ENCODE assay signal across 32 mouse cellular contexts in genomic region chr11:114300611-114301319, GRCm38 (mm10).
DNase-seq lines count a peak whose midpoint lies in the region; ATAC-seq lines count a peak whose summit lies in the region.
"Had no signal": no experiment of that assay in that cellular context is flagged by ENCODE, and none has a peak within 500 bp of the region (broad histone marks: within the 10 kb centered on the region; RNA-seq: fewer than 3 reads in every experiment).

No protein-coding gene starts in this region.

- H3K4me1 ChIP-seq in hindbrain, embryonic 13.5 days (replicated peaks) = peaks cover 40% of the 10 kb centered on the region
- peaks cover 11% of the 10 kb centered on the region for H3K4me1 ChIP-seq in hindbrain, embryonic 10.5 days (replicated peaks)
- peaks cover 4% of the 10 kb centered on the region; the same call in 1 of the 2 replicates for H3K4me1 ChIP-seq in neural tube, embryonic 11.5 days (ENCODE audit: control insufficient read depth, insufficient read depth, low read length)
- peaks cover 23% of the 10 kb centered on the region for H3K4me1 ChIP-seq in hindbrain, embryonic 15.5 days (replicated peaks)
- peaks cover 22% of the 10 kb centered on the region for H3K4me1 ChIP-seq in neural tube, embryonic 15.5 days
- H3K4me1 ChIP-seq in limb, embryonic 10.5 days = peaks cover 16% of the 10 kb centered on the region
- H3K4me1 ChIP-seq: intestine, embryonic 15.5 days; stomach, embryonic 15.5 days had no signal

- H3K9me3 ChIP-seq in hindbrain, embryonic 13.5 days = no peaks in the 10 kb centered on the region
- H3K9me3 ChIP-seq in hindbrain, embryonic 10.5 days = no peaks in the 10 kb centered on the region
- H3K9me3 ChIP-seq in neural tube, embryonic 11.5 days (ENCODE audit: control insufficient read depth, low read length) = no peaks in the 10 kb centered on the region
- H3K9me3 ChIP-seq in hindbrain, embryonic 15.5 days = no peaks in the 10 kb centered on the region
- no peaks in the 10 kb centered on the region for H3K9me3 ChIP-seq in neural tube, embryonic 15.5 days (replicated peaks)
- no peaks in the 10 kb centered on the region for H3K9me3 ChIP-seq in limb, embryonic 10.5 days (replicated peaks)
- H3K9me3 ChIP-seq: heart, embryonic 13.5 days; intestine, embryonic 15.5 days; limb, embryonic 15.5 days; liver, embryonic 13.5 days; megakaryocyte, embryonic 14.5 days; stomach, embryonic 15.5 days had no signal

- H3K36me3 ChIP-seq in hindbrain, embryonic 13.5 days = no peaks in the 10 kb centered on the region
- no peaks in the 10 kb centered on the region for H3K36me3 ChIP-seq in hindbrain, embryonic 10.5 days
- no peaks in the 10 kb centered on the region for H3K36me3 ChIP-seq in neural tube, embryonic 11.5 days (ENCODE audit: control insufficient read depth, insufficient read depth, low read length)
- H3K36me3 ChIP-seq in hindbrain, embryonic 15.5 days = no peaks in the 10 kb centered on the region
- H3K36me3 ChIP-seq in neural tube, embryonic 15.5 days = no peaks in the 10 kb centered on the region
- no peaks in the 10 kb centered on the region for H3K36me3 ChIP-seq in limb, embryonic 10.5 days
- H3K36me3 ChIP-seq: heart, embryonic 13.5 days; intestine, embryonic 15.5 days; limb, embryonic 15.5 days; liver, embryonic 13.5 days; stomach, embryonic 15.5 days had no signal

- peak overlapping the region; percentile 68 for H3K27ac ChIP-seq in hindbrain, embryonic 13.5 days
- H3K27ac ChIP-seq in hindbrain, embryonic 10.5 days = no peak overlapping the region
- no peak overlapping the region for H3K27ac ChIP-seq in neural tube, embryonic 11.5 days (ENCODE audit: low read depth, low read length)
- H3K27ac ChIP-seq in hindbrain, embryonic 15.5 days (replicated peaks) = no peak overlapping the region
- peak overlapping the region; percentile 23; the same call in 1 of the 2 replicates for H3K27ac ChIP-seq in neural tube, embryonic 15.5 days (replicated peaks)
- no peak overlapping the region for H3K27ac ChIP-seq in limb, embryonic 10.5 days
- H3K27ac ChIP-seq: heart, adult 2 months; heart, embryonic 13.5 days; intestine, embryonic 15.5 days; kidney, postnatal 0 days; limb, embryonic 15.5 days; liver, embryonic 13.5 days; stomach, embryonic 15.5 days had no signal

- H3K4me3 ChIP-seq in hindbrain, embryonic 13.5 days = no peak overlapping the region
- no peak overlapping the region for H3K4me3 ChIP-seq in hindbrain, embryonic 10.5 days
- no peak overlapping the region for H3K4me3 ChIP-seq in neural tube, embryonic 11.5 days (ENCODE audit: low read depth, low read length)
- H3K4me3 ChIP-seq in hindbrain, embryonic 15.5 days = no peak overlapping the region
- no peak overlapping the region for H3K4me3 ChIP-seq in neural tube, embryonic 15.5 days (replicated peaks)
- H3K4me3 ChIP-seq in limb, embryonic 10.5 days = no peak overlapping the region
- H3K4me3 ChIP-seq: heart, adult 2 months; heart, embryonic 13.5 days; intestine, embryonic 15.5 days; limb, embryonic 15.5 days; liver, embryonic 13.5 days; megakaryocyte, embryonic 14.5 days; stomach, embryonic 15.5 days had no signal

- no peak for DNase-seq in hindbrain, embryonic 10.5 days (ENCODE audit: low spot score)
- DNase-seq in neural tube, embryonic 11.5 days (ENCODE audit: low spot score) = no peak
- no peak for DNase-seq in neural tube, embryonic 10.5 days (ENCODE audit: extremely low spot score, low spot score)
- no peak for DNase-seq in limb, embryonic 10.5 days (ENCODE audit: low spot score)
- DNase-seq: adrenal gland, adult 2 months; adrenal gland, postnatal 36 days; B cell, adult 2 months; cerebellum, adult 8-10 months; cerebellum, postnatal 36 days; heart, adult 2 months; heart, postnatal 10 days; kidney, adult 8-10 months; kidney, postnatal 4 days; layer of hippocampus, postnatal 36 days; left cerebral cortex, postnatal 4 days; liver, embryonic 13.5 days; lung, adult 18-20 months; lung, postnatal 4 days; retina, postnatal 1 day; right cerebral cortex, postnatal 25 days had no signal

- 0 out of 2 replicates have a peak, but pooled peaks cover 10% of the 10 kb centered on the region for H3K27me3 ChIP-seq in hindbrain, embryonic 13.5 days
- H3K27me3 ChIP-seq in hindbrain, embryonic 10.5 days (ENCODE audit: insufficient read depth, poor library complexity, severe bottlenecking) = 0 out of 2 replicates have a peak, but pooled peaks cover 5% of the 10 kb centered on the region
- no peaks in the 10 kb centered on the region for H3K27me3 ChIP-seq in neural tube, embryonic 11.5 days (ENCODE audit: control insufficient read depth, insufficient read depth, low read length)
- H3K27me3 ChIP-seq in hindbrain, embryonic 15.5 days = no peaks in the 10 kb centered on the region
- H3K27me3 ChIP-seq in neural tube, embryonic 15.5 days (replicated peaks) = no peaks in the 10 kb centered on the region
- no peaks in the 10 kb centered on the region; the same call in 1 of the 2 replicates for H3K27me3 ChIP-seq in limb, embryonic 10.5 days (ENCODE audit: low read depth, poor library complexity, severe bottlenecking)
- H3K27me3 ChIP-seq: intestine, embryonic 15.5 days; limb, embryonic 15.5 days; liver, embryonic 13.5 days; stomach, embryonic 15.5 days had no signal

- no peak overlapping the region for H3K4me2 ChIP-seq in hindbrain, embryonic 13.5 days
- no peak overlapping the region for H3K4me2 ChIP-seq in neural tube, embryonic 11.5 days (ENCODE audit: low read depth)
- no peak overlapping the region for H3K4me2 ChIP-seq in hindbrain, embryonic 15.5 days
- H3K4me2 ChIP-seq in neural tube, embryonic 15.5 days = no peak overlapping the region
- H3K4me2 ChIP-seq: heart, embryonic 13.5 days; intestine, embryonic 15.5 days; limb, embryonic 15.5 days; liver, embryonic 13.5 days; stomach, embryonic 15.5 days had no signal

- ATAC-seq in hindbrain, embryonic 13.5 days (ENCODE audit: low FRiP score) = peak; percentile 22; the same call in 1 of the 2 replicates
- ATAC-seq in neural tube, embryonic 11.5 days (ENCODE audit: insufficient read depth, low FRiP score, low TSS enrichment) = peak; percentile 35; the same call in 1 of the 2 replicates
- 0 out of 2 replicates have a peak, but pooled peaks have one; percentile 14 for ATAC-seq in hindbrain, embryonic 15.5 days (ENCODE audit: low FRiP score, low read depth)
- no peak for ATAC-seq in neural tube, embryonic 15.5 days (ENCODE audit: low FRiP score)
- no peak for ATAC-seq in cerebellum, adult (ENCODE audit: insufficient number of reproducible peaks, low FRiP score, low TSS enrichment)
- ATAC-seq: activated CD4-positive, CD25-positive, alpha-beta regulatory T cell, adult 4 months; intestine, embryonic 15.5 days; lung, postnatal 0 days had no signal

- H3K9ac ChIP-seq in hindbrain, embryonic 13.5 days = no peak overlapping the region
- no peak overlapping the region for H3K9ac ChIP-seq in neural tube, embryonic 11.5 days (ENCODE audit: low read length)
- H3K9ac ChIP-seq in hindbrain, embryonic 15.5 days = no peak overlapping the region
- no peak overlapping the region for H3K9ac ChIP-seq in neural tube, embryonic 15.5 days (replicated peaks)
- H3K9ac ChIP-seq: heart, embryonic 13.5 days; intestine, embryonic 15.5 days; limb, embryonic 15.5 days; liver, embryonic 13.5 days; stomach, embryonic 15.5 days had no signal

- WGBS in hindbrain, embryonic 13.5 days = 31% methylated on average over 10 of the region's 10 CpGs
- 90% methylated on average over 10 of the region's 10 CpGs for WGBS in hindbrain, embryonic 10.5 days
- 74% methylated on average over 10 of the region's 10 CpGs for WGBS in neural tube, embryonic 11.5 days
- WGBS in hindbrain, embryonic 15.5 days = 36% methylated on average over 10 of the region's 10 CpGs
- WGBS in neural tube, embryonic 15.5 days = 29% methylated on average over 10 of the region's 10 CpGs
- 91% methylated on average over 10 of the region's 10 CpGs for WGBS in limb, embryonic 10.5 days

Comparison
In these comparisons a context has a peak if more than half of its experiments do, and no peak if none do; other contexts are left out.
1. ATAC-seq: peak in hindbrain, embryonic 13.5 days (single experiment), neural tube, embryonic 11.5 days (single experiment) and hindbrain, embryonic 15.5 days (single experiment); none in neural tube, embryonic 15.5 days (single experiment) and cerebellum, adult (single experiment).
2. H3K27ac ChIP-seq: peak in hindbrain, embryonic 13.5 days (single experiment) and neural tube, embryonic 15.5 days (single experiment); none in hindbrain, embryonic 10.5 days (single experiment), neural tube, embryonic 11.5 days (single experiment), hindbrain, embryonic 15.5 days (single experiment) and limb, embryonic 10.5 days (single experiment).